Mouse (Mus musculus): ENCODE results near the gene Neurl4. TPM values are rescaled to one million over a fixed set of nuclear protein-coding genes. Genes with fewer than 3 reads are reported as not detected.

Neurl4 gene
- polyA plus RNA-seq, 1 experiment: 23.9 TPM

- 29% methylated on average over 4 of the region's 4 CpGs for WGBS
- TF ChIP-seq POLR2A (IDR thresholded peaks at IDR 0.05; ENCODE audit: low read depth, low read length) (no peak), CTCF (IDR thresholded peaks at IDR 0.05; ENCODE audit: extremely low read depth, insufficient read length, insufficient replicate concordance, low read depth, low read length) (no peak)
- Histone ChIP-seq H3K36me3 (ENCODE audit: control insufficient read depth, insufficient read depth, low read length) (no peaks in the 10 kb centered on the region), H3K4me1 (ENCODE audit: control insufficient read depth, insufficient read depth, insufficient read length, low read length) (peaks cover 11% of the 10 kb centered on the region), H3K4me3 (ENCODE audit: low read depth, low read length) (no peak overlapping the region), H3K27ac (ENCODE audit: insufficient read depth, low read depth, low read length) (no peak overlapping the region), H3K27me3 (ENCODE audit: control insufficient read depth, insufficient read depth, low read length) (peaks cover 11% of the 10 kb centered on the region; the same call in 1 of the 2 replicates)
These were observed 36.5 kb downstream of the Neurl4 start for GRCm38 (mm10) chr11:69937385-69937784.

- Histone ChIP-seq H3K4me1 (ENCODE audit: control insufficient read depth, insufficient read depth, insufficient read length, low read length) (peaks cover 11% of the 10 kb centered on the region), H3K27me3 (ENCODE audit: control insufficient read depth, insufficient read depth, low read length) (peaks cover 11% of the 10 kb centered on the region; the same call in 1 of the 2 replicates), H3K27ac (ENCODE audit: insufficient read depth, low read depth, low read length) (no peak overlapping the region), H3K4me3 (ENCODE audit: low read depth, low read length) (no peak overlapping the region), H3K36me3 (ENCODE audit: control insufficient read depth, insufficient read depth, low read length) (no peaks in the 10 kb centered on the region)
- TF ChIP-seq POLR2A (IDR thresholded peaks at IDR 0.05; ENCODE audit: low read depth, low read length): no peak
- no peak for TF ChIP-seq CTCF (IDR thresholded peaks at IDR 0.05; ENCODE audit: extremely low read depth, insufficient read length, insufficient replicate concordance, low read depth, low read length)
- 72% methylated on average over 5 of the region's 5 CpGs for WGBS
These were observed 37.0 kb downstream of the Neurl4 start for GRCm38 (mm10) chr11:69937834-69938233.

- no peak for TF ChIP-seq CTCF (IDR thresholded peaks at IDR 0.05; ENCODE audit: extremely low read depth, insufficient read length, insufficient replicate concordance, low read depth, low read length)
- TF ChIP-seq POLR2A (IDR thresholded peaks at IDR 0.05; ENCODE audit: low read depth, low read length): no peak
- WGBS: 39% methylated on average over 9 of the region's 9 CpGs
- H3K4me1 ChIP-seq (ENCODE audit: control insufficient read depth, insufficient read depth, insufficient read length, low read length): peaks cover 11% of the 10 kb centered on the region
- H3K4me3 ChIP-seq (ENCODE audit: low read depth, low read length): no peak overlapping the region
- H3K36me3 ChIP-seq (ENCODE audit: control insufficient read depth, insufficient read depth, low read length): no peaks in the 10 kb centered on the region
- no peak overlapping the region for H3K27ac ChIP-seq (ENCODE audit: insufficient read depth, low read depth, low read length)
- H3K27me3 ChIP-seq (ENCODE audit: control insufficient read depth, insufficient read depth, low read length): peaks cover 11% of the 10 kb centered on the region; the same call in 1 of the 2 replicates
These were observed 37.6 kb downstream of the Neurl4 start for GRCm38 (mm10) chr11:69938401-69938979.

- Histone ChIP-seq H3K27ac (ENCODE audit: insufficient read depth, low read depth, low read length) (no peak overlapping the region), H3K36me3 (ENCODE audit: control insufficient read depth, insufficient read depth, low read length) (no peaks in the 10 kb centered on the region), H3K27me3 (ENCODE audit: control insufficient read depth, insufficient read depth, low read length) (peaks cover 11% of the 10 kb centered on the region; the same call in 1 of the 2 replicates), H3K4me3 (ENCODE audit: low read depth, low read length) (no peak overlapping the region), H3K4me1 (ENCODE audit: control insufficient read depth, insufficient read depth, insufficient read length, low read length) (peaks cover 11% of the 10 kb centered on the region)
- WGBS: 75% methylated on average over 5 of the region's 5 CpGs
- no peak for TF ChIP-seq CTCF (IDR thresholded peaks at IDR 0.05; ENCODE audit: extremely low read depth, insufficient read length, insufficient replicate concordance, low read depth, low read length)
- no peak for TF ChIP-seq POLR2A (IDR thresholded peaks at IDR 0.05; ENCODE audit: low read depth, low read length)
These were observed 38.3 kb downstream of the Neurl4 start for GRCm38 (mm10) chr11:69939181-69939580.

DNA sequence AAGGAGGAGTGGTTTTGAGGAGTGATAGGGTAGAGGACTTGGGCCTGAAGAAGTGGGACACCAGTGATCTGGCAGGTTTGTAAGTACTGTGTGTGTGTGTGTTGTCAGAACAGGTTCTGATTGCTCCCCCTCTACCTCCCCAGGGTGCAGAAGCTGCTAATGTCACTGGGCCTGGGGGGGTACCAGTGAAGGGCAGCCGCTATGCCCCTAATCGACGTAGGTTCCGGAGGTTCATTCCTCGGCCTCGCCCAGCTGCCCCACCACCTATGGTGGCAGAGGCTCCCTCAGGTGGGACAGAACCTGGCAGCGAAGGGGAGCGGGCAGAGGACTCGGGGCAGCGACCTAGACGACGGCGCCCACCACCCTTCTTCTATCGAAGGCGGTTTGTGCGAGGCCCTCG lies 38.9 kb downstream of the Neurl4 start:
- Histone ChIP-seq H3K27ac (ENCODE audit: insufficient read depth, low read depth, low read length) (no peak overlapping the region), H3K36me3 (ENCODE audit: control insufficient read depth, insufficient read depth, low read length) (no peaks in the 10 kb centered on the region), H3K27me3 (ENCODE audit: control insufficient read depth, insufficient read depth, low read length) (peaks cover 11% of the 10 kb centered on the region; the same call in 1 of the 2 replicates), H3K4me3 (ENCODE audit: low read depth, low read length) (no peak overlapping the region), H3K4me1 (ENCODE audit: control insufficient read depth, insufficient read depth, insufficient read length, low read length) (peaks cover 11% of the 10 kb centered on the region)
- WGBS: 96% methylated on average over 17 of the region's 17 CpGs
- TF ChIP-seq CTCF (IDR thresholded peaks at IDR 0.05; ENCODE audit: extremely low read depth, insufficient read length, insufficient replicate concordance, low read depth, low read length) (no peak), POLR2A (IDR thresholded peaks at IDR 0.05; ENCODE audit: low read depth, low read length) (no peak)

DNA sequence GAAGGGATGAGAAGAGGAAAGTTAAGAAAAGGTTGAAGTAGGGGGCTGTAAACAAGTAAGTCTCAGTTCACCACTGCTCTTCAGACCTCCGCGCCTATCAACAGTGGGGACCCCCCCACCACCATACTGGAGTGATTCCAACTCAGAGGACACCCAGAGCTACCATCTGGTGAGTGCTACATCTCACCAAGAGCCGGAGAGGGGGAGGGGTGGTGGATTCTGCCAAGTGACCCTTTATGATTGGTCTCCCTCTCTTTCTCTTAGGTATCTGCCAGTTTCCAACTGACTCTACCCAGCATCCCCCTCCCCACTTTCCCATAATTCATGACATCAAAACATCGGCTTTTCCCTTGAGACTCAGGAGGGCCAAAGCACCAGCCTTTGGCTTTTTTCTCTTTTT lies 40.1 kb downstream of the Neurl4 start:
- Histone ChIP-seq H3K4me3 (ENCODE audit: low read depth, low read length) (no peak overlapping the region), H3K36me3 (ENCODE audit: control insufficient read depth, insufficient read depth, low read length) (no peaks in the 10 kb centered on the region), H3K4me1 (ENCODE audit: control insufficient read depth, insufficient read depth, insufficient read length, low read length) (peaks cover 6% of the 10 kb centered on the region), H3K27me3 (ENCODE audit: control insufficient read depth, insufficient read depth, low read length) (peaks cover 4% of the 10 kb centered on the region; the same call in 1 of the 2 replicates), H3K27ac (ENCODE audit: insufficient read depth, low read depth, low read length) (no peak overlapping the region)
- no peak for TF ChIP-seq CTCF (IDR thresholded peaks at IDR 0.05; ENCODE audit: extremely low read depth, insufficient read length, insufficient replicate concordance, low read depth, low read length)
- no peak for TF ChIP-seq POLR2A (IDR thresholded peaks at IDR 0.05; ENCODE audit: low read depth, low read length)
- WGBS: 88% methylated on average over 4 of the region's 4 CpGs

GRCm38 (mm10) chr11:69945216-69945615 lies 44.3 kb downstream of the Neurl4 start:
- H3K4me3 ChIP-seq (ENCODE audit: low read depth, low read length): no peak overlapping the region
- no peak for TF ChIP-seq CTCF (IDR thresholded peaks at IDR 0.05; ENCODE audit: extremely low read depth, insufficient read length, insufficient replicate concordance, low read depth, low read length)
- no peak for TF ChIP-seq POLR2A (IDR thresholded peaks at IDR 0.05; ENCODE audit: low read depth, low read length)
- WGBS: 81% methylated on average over 13 of the region's 13 CpGs
- no peak overlapping the region for H3K27ac ChIP-seq (ENCODE audit: insufficient read depth, low read depth, low read length)
- peaks cover 4% of the 10 kb centered on the region for H3K4me1 ChIP-seq (ENCODE audit: control insufficient read depth, insufficient read depth, insufficient read length, low read length)
- no peaks in the 10 kb centered on the region for H3K27me3 ChIP-seq (ENCODE audit: control insufficient read depth, insufficient read depth, low read length)
- no peaks in the 10 kb centered on the region for H3K36me3 ChIP-seq (ENCODE audit: control insufficient read depth, insufficient read depth, low read length)

All from small intestine, adult 2 months (tissue).